Mouse (Mus musculus) regulatory T cell (primary cell): ENCODE data around the gene Rab10.

Experiments used
- in situ Hi-C: fragments of 300-600 bp; cut with MboI, MseI; formaldehyde crosslinking; loops from one replicate; pipeline ENCODE4 v1.15.1; 2025; ENCODE audit warnings: high pct_unique_total_duplicates

Rab10 gene

DNA sequence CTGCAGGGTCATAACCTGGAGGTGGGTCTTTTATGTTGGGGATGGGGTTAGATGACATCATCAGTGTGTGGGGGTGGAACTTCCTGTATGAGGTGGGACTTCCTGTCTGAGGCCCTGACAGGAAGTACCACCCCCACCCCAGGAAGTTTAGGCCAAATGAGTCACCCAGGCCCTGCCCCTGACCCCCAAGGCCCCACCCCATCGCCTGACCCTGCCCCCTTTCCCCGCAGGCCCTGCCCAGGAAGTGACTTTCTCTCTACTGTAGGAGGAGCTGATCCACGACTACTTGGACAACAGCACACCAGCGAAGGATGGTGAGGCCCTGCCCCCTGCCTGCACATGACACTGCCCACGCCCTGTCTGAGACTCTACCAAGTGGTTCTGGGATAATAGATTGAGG, 72.0 kb downstream of the Rab10 start:
- in situ Hi-C loops = loop anchor here (5.0 kb wide), 1 partner anchor 70 kb away; the partner anchor contains the start of gene Rab10

DNA sequence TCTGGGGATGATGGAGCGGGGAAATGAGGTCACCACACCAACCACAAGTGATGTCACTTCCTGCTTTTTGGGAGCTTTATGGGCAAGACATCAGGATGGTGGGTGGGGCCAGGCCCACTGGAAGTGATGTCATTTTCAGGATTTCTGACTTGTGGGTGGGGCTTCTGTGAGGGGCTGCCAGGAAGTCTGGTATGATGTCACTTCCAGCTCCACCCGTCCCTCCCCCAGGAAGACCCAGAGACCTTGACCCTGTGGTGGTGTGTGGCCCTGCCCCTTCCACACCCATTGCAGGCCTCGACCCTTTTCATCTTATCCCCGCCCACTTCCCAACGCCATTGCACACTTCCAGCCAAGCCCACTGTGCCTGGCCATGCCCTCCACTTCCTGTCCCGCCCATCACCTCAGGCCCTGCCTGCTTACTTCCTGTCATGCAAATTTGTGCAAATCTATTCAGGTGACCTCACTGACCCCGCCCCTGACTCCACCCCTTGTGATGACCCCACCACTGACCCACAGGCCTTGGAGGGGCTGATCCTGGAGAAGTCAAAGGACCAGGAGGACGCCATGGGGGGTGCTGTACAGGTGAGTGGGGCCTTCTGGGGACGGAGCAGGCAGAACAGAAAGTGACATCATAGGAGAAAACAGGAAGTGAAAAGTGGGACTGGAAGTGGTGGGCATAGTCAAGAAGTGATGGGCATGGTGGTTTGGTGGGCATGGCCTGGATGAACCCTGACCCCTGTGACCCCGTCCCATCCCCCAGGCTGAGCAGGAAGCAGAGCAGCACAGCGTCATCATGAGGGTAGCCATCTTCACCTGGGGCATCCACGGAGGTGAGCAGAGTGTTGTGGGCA, 72.7 kb downstream of the Rab10 start:
- in situ Hi-C loops = loop anchor here (5.0 kb wide), 1 partner anchor 70 kb away; the partner anchor contains the start of gene Rab10

DNA sequence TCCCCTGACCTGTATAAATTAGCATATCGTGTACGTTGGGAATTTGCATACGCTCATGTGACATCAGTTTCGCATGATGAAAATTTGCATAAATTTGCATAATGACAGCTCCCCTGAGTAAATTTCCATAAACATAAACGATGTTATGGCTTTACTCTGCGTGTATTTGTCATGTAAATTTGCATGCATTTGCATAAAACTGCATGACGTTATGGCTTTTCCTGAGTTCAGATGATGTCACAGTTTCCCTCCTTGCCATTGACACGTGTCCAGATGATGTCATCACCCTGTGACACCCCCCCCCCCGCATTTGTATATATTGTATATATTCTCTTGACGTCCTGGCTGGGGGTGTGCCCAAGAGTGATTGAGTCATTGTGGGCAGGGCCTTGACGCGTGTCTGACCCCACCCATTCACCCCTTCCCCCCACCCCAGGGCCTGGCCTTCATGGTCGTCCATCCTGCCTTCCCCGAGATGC, 73.6 kb downstream of the Rab10 start:
- in situ Hi-C loops = loop anchor here (5.0 kb wide), 1 partner anchor 71 kb away; the partner anchor contains the start of gene Rab10

DNA sequence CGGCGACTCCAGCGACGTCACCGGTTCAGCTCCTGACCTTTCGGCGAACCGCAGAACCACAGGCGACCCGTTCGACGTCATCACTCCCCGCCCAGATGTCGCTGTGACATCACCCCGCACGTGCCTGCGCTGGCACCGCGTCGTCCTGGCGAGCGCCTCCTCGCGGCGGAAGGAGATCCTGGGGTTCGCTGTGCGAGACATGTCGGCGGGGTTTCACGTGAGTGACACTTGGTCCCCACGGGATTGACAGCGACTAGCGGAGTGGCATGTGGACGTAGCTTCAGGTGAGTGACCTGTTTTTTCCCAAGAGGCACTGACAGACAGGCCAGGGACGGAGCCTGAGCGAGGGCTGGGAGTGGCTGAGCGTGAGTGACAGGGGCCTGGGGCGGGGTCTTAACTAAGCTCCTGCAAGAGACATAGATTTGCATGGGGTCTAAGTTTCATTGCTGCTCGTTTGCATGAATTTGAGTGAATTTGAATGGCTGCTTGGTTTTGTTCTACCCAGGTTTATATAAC, 74.1 kb downstream of the Rab10 start:
- in situ Hi-C loops = loop anchor here (5.0 kb wide), 1 partner anchor 72 kb away; the partner anchor contains the start of gene Rab10

DNA sequence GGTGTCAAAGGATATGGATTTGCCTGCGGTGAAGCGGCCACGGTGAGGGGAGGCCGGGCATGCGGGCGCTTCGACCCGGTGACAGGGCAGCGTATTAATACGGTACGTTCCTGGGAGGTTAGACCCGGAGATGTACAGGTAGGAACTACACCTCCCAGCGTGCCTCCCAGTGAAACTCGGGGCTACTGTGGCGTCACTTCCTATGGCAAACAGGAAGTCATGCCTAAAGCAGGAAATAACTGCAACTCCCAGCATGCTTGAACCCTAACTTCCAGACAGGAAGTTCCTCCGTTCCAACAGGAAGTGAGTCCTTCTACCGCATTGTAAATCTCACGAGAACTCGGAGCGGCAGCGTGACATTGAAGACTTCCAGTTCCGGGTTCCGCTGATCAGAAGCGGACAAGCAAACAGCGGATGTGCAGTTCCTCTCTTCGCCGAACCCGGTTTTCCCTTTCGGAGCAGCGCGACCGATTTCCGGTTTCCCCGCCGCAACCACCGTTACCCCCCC, 74.6 kb downstream of the Rab10 start:
- in situ Hi-C loops = loop anchor here (5.0 kb wide), 1 partner anchor 72 kb away; the partner anchor contains the start of gene Rab10

DNA sequence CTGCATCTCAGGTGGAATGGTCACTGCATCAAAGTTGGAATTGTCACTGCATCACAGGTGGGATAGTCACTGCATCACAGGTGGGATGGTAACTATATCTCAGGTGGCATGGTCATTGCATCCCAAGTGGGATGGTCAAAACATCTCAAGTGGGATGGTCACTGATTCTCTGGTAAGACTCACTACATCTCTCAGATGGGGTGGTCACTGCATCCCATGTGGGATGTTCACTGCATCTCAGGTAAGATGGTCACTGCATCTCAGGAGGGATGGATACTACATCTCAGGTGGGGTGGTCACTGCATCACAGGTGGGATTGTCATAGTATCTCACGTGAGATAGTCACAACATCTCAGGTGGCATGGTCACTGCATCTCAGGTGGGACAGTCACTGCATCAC, 75.7 kb downstream of the Rab10 start:
- in situ Hi-C loops = loop anchor here (5.0 kb wide), 1 partner anchor 133 kb away; the partner anchor contains the start of gene Kif3c

DNA sequence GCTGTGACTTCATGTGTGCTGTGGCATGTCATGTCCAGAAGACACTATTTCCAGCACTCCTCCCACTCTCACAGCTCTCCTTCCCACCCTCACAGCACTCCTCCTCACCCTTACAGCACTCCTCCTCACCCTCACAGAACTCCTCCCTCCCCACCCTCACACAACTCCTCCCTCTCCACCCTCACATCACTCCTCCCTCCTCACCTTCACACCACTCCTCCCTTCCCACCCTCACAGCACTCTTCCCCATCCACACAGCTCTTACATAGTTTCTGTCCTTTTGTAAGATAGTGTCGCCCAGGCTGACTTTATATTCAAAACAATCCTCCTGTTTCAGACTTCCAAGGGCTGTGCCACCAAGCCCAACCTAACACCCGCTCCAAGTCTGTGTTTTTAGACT, 86.4 kb downstream of the Rab10 start:
- in situ Hi-C loops = no loop called here

DNA sequence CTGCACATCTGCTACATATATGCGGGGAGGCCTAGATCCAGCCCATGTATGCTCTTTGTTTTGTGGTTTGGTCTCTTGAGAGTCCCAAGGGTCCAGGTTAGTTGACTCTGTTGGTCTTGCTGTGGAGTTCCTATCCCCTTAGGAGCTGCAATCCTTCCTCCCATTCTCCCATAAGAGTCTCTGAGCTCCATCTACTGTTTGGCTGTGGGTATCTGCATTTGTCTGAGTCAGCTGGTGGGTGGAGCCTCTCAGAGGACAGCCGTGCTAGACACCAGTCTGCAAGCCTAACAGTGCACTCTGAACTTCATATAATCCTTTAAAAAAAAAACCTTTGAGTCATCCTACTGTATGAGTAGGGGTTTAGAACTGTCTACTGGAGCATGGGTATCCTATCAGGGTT, 99.6 kb downstream of the Rab10 start:
- in situ Hi-C loops = no loop called here

DNA sequence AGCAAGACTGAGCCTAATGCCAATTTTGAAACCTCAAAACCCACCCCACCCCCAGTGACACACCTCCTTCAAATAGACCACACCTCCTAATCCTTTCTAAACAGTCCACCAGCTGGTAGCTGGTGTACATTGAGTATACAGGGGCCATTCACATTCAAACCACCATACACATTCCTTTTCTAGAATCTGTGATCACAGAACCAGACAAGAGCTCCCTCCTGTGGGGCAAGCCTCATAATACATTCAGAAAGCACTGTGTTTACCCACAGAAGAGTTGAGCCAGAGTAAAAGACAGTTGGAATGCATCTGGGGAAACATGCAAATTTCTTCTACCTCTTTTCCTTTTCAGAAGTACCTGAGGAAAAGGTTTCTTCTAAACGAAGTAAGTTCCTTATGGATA, 100.6 kb downstream of the Rab10 start:
- in situ Hi-C loops = no loop called here
